Mouse (Mus musculus) limb, embryonic 11.5 days (tissue): Measurements from ENCODE around the gene Tekt3. TPM values are rescaled to one million over a fixed set of nuclear protein-coding genes. Genes with fewer than 3 reads are reported as not detected.

ENCODE experiments used
- ATAC-seq: fragments of 200-750 bp; cut with Nextera tagmentation; 2 replicates; pipeline ENCODE4 v1.8.0; 2017; ENCODE audit warnings: low read depth; ENCODE audit not compliant: insufficient number of reproducible peaks, low FRiP score, low TSS enrichment
- DNase-seq: peaks from one replicate; pipeline ENCODE4 v3.0.0-alpha.2; 2015; ENCODE audit warnings: low spot score
- H3K27ac ChIP-seq: fragments of 300-500 bp; sonication (generic); replicated peaks from 2 replicates; pipeline ENCODE4 v1.5.1; 2014; ENCODE audit warnings: low read depth, mild to moderate bottlenecking, low read length
- H3K27me3 ChIP-seq: fragments of 300-500 bp; sonication (generic); 2 replicates; pipeline ENCODE4 v1.6.1; 2014; ENCODE audit warnings: mild to moderate bottlenecking, low read length, mixed read lengths; ENCODE audit not compliant: control insufficient read depth, insufficient read depth
- H3K36me3 ChIP-seq: fragments of 300-500 bp; sonication (generic); 2 replicates; pipeline ENCODE4 v1.6.1; 2014; ENCODE audit warnings: mild to moderate bottlenecking, low read length, moderate library complexity, mixed read lengths; ENCODE audit not compliant: control insufficient read depth, insufficient read depth
- H3K4me1 ChIP-seq: fragments of 300-500 bp; sonication (generic); 2 replicates; pipeline ENCODE4 v1.6.1; 2014; ENCODE audit warnings: low read length, mixed read lengths; ENCODE audit not compliant: control insufficient read depth, insufficient read depth
- H3K4me2 ChIP-seq: fragments of 300-500 bp; sonication (generic); 2 replicates; pipeline ENCODE4 v1.6.1; 2014; ENCODE audit warnings: low read depth, mild to moderate bottlenecking, moderate library complexity; ENCODE audit not compliant: severe bottlenecking
- H3K4me3 ChIP-seq: fragments of 300-500 bp; sonication (generic); 2 replicates; pipeline ENCODE4 v1.5.1; 2014; ENCODE audit warnings: low read depth, low read length
- H3K9ac ChIP-seq: fragments of 300-500 bp; sonication (generic); 2 replicates; pipeline ENCODE4 v1.6.1; 2014; ENCODE audit warnings: mild to moderate bottlenecking, low read length
- H3K9me3 ChIP-seq: fragments of 300-500 bp; sonication (generic); 2 replicates; pipeline ENCODE4 v1.6.1; 2016; ENCODE audit warnings: low read length; ENCODE audit not compliant: control insufficient read depth
- WGBS: fragments of 180-500 bp; shearing (Covaris S2); extraction: QIAGEN DNeasy Blood & Tissue Kit; methylation state at CpG from one replicate; pipeline ENCODE4 v1.1.7; 2014; 5-methylcytosine and 5-hydroxymethylcytosine counted together
- polyA plus RNA-seq: library from polyadenylated mRNA; unstranded; fragments of >200 nt; fragmentation: Nextera tagmentation; extraction: Ambion mirVana; gene quantifications from 2 replicates; pipeline ENCODE4 v1.2.1, GENCODE M21; 2014

Gene Tekt3
- polyA plus RNA-seq, 1 experiment from 2014 or later, result not detected

GRCm38 (mm10) chr11:63122776-63123350, 61.4 kb downstream of the Tekt3 start:
- Histone ChIP-seq H3K4me2 (no peak overlapping the region), H3K27me3 (no peaks in the 10 kb centered on the region), H3K36me3 (no peaks in the 10 kb centered on the region), H3K9ac (no peak overlapping the region), H3K4me1 (peaks cover 4% of the 10 kb centered on the region; the same call in 1 of the 2 replicates), H3K9me3 (no peaks in the 10 kb centered on the region), H3K27ac (0 out of 2 replicates have a peak overlapping the region, but pooled peaks have one; percentile 15), H3K4me3 (no peak overlapping the region)
- WGBS, result 39% methylated on average over 4 of the region's 4 CpGs
- ATAC-seq (no peak), DNase-seq (no peak)

- Histone ChIP-seq H3K9me3 (no peaks in the 10 kb centered on the region), H3K4me2 (no peak overlapping the region), H3K4me3 (no peak overlapping the region), H3K36me3 (no peaks in the 10 kb centered on the region), H3K27ac (no peak overlapping the region), H3K4me1 (peaks cover 6% of the 10 kb centered on the region; the same call in 1 of the 2 replicates), H3K27me3 (no peaks in the 10 kb centered on the region), H3K9ac (no peak overlapping the region)
- 2% methylated on average over 4 of the region's 4 CpGs for WGBS
- DNase-seq (peak; percentile 63), ATAC-seq (no peak)
Observed at GRCm38 (mm10) chr11:63124316-63124715, 62.9 kb downstream of the Tekt3 start.

- 69% methylated on average over 5 of the region's 5 CpGs for WGBS
- no peaks in the 10 kb centered on the region for H3K9me3 ChIP-seq
- ATAC-seq (no peak), DNase-seq (no peak)
- H3K9ac ChIP-seq, result no peak overlapping the region
- peaks cover 4% of the 10 kb centered on the region for H3K27me3 ChIP-seq
- H3K27ac ChIP-seq, result no peak overlapping the region
- H3K4me2 ChIP-seq, result no peak overlapping the region
- H3K4me3 ChIP-seq, result no peak overlapping the region
- H3K4me1 ChIP-seq, result peaks cover 18% of the 10 kb centered on the region
- no peaks in the 10 kb centered on the region for H3K36me3 ChIP-seq
Observed at GRCm38 (mm10) chr11:63125832-63126456, 64.5 kb downstream of the Tekt3 start.

- 77% methylated on average over 8 of the region's 8 CpGs for WGBS
- H3K4me3 ChIP-seq, result no peak overlapping the region
- ATAC-seq (no peak), DNase-seq (no peak)
- no peak overlapping the region for H3K9ac ChIP-seq
- peaks cover 24% of the 10 kb centered on the region for H3K4me1 ChIP-seq
- H3K4me2 ChIP-seq, result no peak overlapping the region
- no peaks in the 10 kb centered on the region for H3K36me3 ChIP-seq
- no peaks in the 10 kb centered on the region for H3K9me3 ChIP-seq
- no peak overlapping the region for H3K27ac ChIP-seq
- H3K27me3 ChIP-seq, result peaks cover 13% of the 10 kb centered on the region
Observed at GRCm38 (mm10) chr11:63126976-63127375, 65.5 kb downstream of the Tekt3 start.

- no peak for ATAC-seq
- Histone ChIP-seq H3K27ac (no peak overlapping the region), H3K9ac (no peak overlapping the region), H3K27me3 (peaks cover 15% of the 10 kb centered on the region), H3K36me3 (no peaks in the 10 kb centered on the region), H3K4me2 (no peak overlapping the region), H3K4me1 (peaks cover 27% of the 10 kb centered on the region), H3K9me3 (no peaks in the 10 kb centered on the region), H3K4me3 (no peak overlapping the region)
- 86% methylated on average over 4 of the region's 4 CpGs for WGBS
- DNase-seq, result no peak
Observed at GRCm38 (mm10) chr11:63127513-63127912, 66.1 kb downstream of the Tekt3 start.

GRCm38 (mm10) chr11:63128784-63129183, 67.3 kb downstream of the Tekt3 start, which contains the start of gene Pmp22:
TSS of gene Pmp22 (plus strand) at chr11:63128982.
- 67% methylated on average over 2 of the region's 2 CpGs for whole genome bisulfite sequencing
- Histone ChIP-seq H3K4me1 (peaks cover 34% of the 10 kb centered on the region), H3K36me3 (no peaks in the 10 kb centered on the region), H3K27ac (no peak within 1 kb of the TSS), H3K9ac (no peak within 1 kb of the TSS), H3K4me3 (no peak within 1 kb of the TSS), H3K27me3 (peaks cover 15% of the 10 kb centered on the region), H3K4me2 (no peak within 1 kb of the TSS), H3K9me3 (no peaks in the 10 kb centered on the region)
- ATAC-seq (no peak), DNase-seq (no peak)

GRCm38 (mm10) chr11:63129375-63129774, 67.9 kb downstream of the Tekt3 start:
- ATAC-seq (no peak), DNase-seq (no peak)
- Histone ChIP-seq H3K36me3 (no peaks in the 10 kb centered on the region), H3K4me2 (no peak overlapping the region), H3K9me3 (no peaks in the 10 kb centered on the region), H3K4me1 (peaks cover 34% of the 10 kb centered on the region), H3K27ac (no peak overlapping the region), H3K9ac (no peak overlapping the region), H3K4me3 (no peak overlapping the region), H3K27me3 (peaks cover 15% of the 10 kb centered on the region)
- WGBS, result 44% methylated on average over 9 of the region's 9 CpGs

GRCm38 (mm10) chr11:63129840-63130239, 68.4 kb downstream of the Tekt3 start:
- Histone ChIP-seq H3K4me2 (no peak overlapping the region), H3K9me3 (no peaks in the 10 kb centered on the region), H3K36me3 (no peaks in the 10 kb centered on the region), H3K27ac (no peak overlapping the region), H3K27me3 (peaks cover 15% of the 10 kb centered on the region), H3K4me3 (no peak overlapping the region), H3K9ac (no peak overlapping the region), H3K4me1 (peaks cover 35% of the 10 kb centered on the region)
- WGBS, result 28% methylated on average over 12 of the region's 12 CpGs
- ATAC-seq, result no peak
- no peak for DNase-seq
